ENCODE assay signal across 23 mouse cellular contexts in the genomic region with DNA sequence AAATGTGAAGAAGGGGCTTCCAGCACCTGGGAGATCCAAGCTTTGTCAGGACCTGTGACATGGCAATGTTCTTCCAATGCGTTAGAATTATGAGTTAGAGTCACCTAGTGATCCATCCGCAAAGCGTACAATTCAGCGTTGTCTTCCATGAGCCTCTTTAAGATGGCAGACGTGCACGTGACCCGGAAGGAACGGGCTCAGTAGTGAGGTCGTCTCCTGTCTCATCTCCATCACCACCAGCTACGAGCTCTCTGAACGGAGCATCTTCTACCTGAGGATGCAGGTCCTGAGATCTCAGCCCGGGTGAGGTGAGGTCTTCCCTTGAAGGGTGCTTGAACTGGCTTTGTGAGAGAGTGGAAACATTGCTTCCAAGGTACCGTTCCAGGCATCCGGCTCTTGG. TPM values are rescaled to one million over a fixed set of nuclear protein-coding genes. Genes with fewer than 3 reads are reported as not detected.
"Had no signal": no experiment of that assay in that cellular context is flagged by ENCODE, and none has a peak within 500 bp of the region (broad histone marks: within the 10 kb centered on the region; RNA-seq: fewer than 3 reads in every experiment).

No protein-coding gene starts in this region.

- H3K9me3 ChIP-seq: liver, embryonic 13.5 days; liver, embryonic 15.5 days; lung, embryonic 15.5 days; megakaryocyte, embryonic 14.5 days; midbrain, embryonic 12.5 days; neural tube, embryonic 12.5 days had no signal

- H3K36me3 ChIP-seq: liver, embryonic 13.5 days; liver, embryonic 15.5 days; lung, embryonic 15.5 days; midbrain, embryonic 12.5 days; neural tube, embryonic 12.5 days had no signal

- ATAC-seq: liver, postnatal 0 days; lung, postnatal 0 days; midbrain, embryonic 16.5 days had no signal

- H3K4me2 ChIP-seq: liver, embryonic 13.5 days; liver, embryonic 15.5 days; lung, embryonic 15.5 days; midbrain, embryonic 12.5 days; neural tube, embryonic 12.5 days had no signal

- DNase-seq: liver, embryonic 13.5 days; liver, postnatal 0 days; lung, adult 2 months; lung, postnatal 14 days; lung, postnatal 36 days; midbrain, embryonic 14.5 days; right cerebral cortex, postnatal 14 days; spleen, adult 18-20 months; thymus, postnatal 14 days; thymus, postnatal 36 days had no signal

- H3K4me3 ChIP-seq: liver, embryonic 13.5 days; liver, embryonic 15.5 days; lung, embryonic 15.5 days; megakaryocyte, embryonic 14.5 days; midbrain, embryonic 12.5 days; neural tube, embryonic 12.5 days had no signal

- H3K4me1 ChIP-seq: neural tube, embryonic 12.5 days had no signal

- H3K27me3 ChIP-seq: liver, embryonic 13.5 days; lung, embryonic 15.5 days; megakaryocyte, embryonic 14.5 days; midbrain, embryonic 12.5 days; neural tube, embryonic 12.5 days had no signal

- H3K9ac ChIP-seq: liver, embryonic 13.5 days; liver, embryonic 15.5 days; liver, postnatal 0 days; lung, embryonic 15.5 days; midbrain, embryonic 12.5 days; neural tube, embryonic 12.5 days had no signal

- H3K27ac ChIP-seq: liver, embryonic 13.5 days; liver, embryonic 15.5 days; lung, embryonic 15.5 days; macrophage; midbrain, embryonic 12.5 days; neural tube, embryonic 12.5 days had no signal

RNA-seq across cellular contexts. Expression of gene Ankrd36, which starts 52.9 kb away (rescaled TPM):
- total RNA-seq: megakaryocyte progenitor cell, adult 5-6 weeks; neutrophil, adult 5-6 weeks had no signal
- polyA plus RNA-seq: lung, adult 2 months; lung, postnatal 0 days; macrophage; midbrain, embryonic 14.5 days; midbrain, embryonic 16.5 days; neural tube, embryonic 12.5 days; neural tube, embryonic 14.5 days; small intestine, adult 2 months; stomach, embryonic 14.5 days had no signal
